Mouse (Mus musculus) spleen, postnatal 0 days (tissue): ENCODE measurements around the gene Vmn1r149. TPM values are rescaled to one million over a fixed set of nuclear protein-coding genes. Genes with fewer than 3 reads are reported as not detected.

Experiments
- polyA plus RNA-seq: library from polyadenylated mRNA; unstranded; fragments of >200 nt; fragmentation: Nextera tagmentation; extraction: Ambion mirVana; gene quantifications from 2 replicates; pipeline ENCODE4 v1.2.1, GENCODE M21; 2015

Vmn1r149 gene
- polyA plus RNA-seq: not detected in 2 replicates

DNA sequence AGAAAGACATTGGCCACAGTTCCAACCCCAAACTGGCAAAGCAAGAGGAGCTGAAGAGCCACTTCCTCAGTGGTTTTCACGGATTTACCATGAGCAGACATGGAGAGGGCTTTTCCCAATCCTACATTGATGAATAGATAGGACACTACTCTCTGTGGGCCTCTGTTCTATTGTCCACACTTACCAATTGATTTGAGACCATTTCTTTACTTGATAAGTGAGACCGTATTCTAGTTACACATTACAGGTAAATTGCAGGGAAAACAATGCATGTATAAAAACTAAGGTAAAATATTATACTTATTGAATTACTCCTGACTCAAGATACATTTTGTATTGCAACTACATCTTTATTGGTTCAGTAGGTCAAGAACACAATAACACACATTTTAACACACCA is at the start of gene Vmn1r149:
Vmn1r149 (minus strand) TSS at position 101 of the 400 bp plus-strand sequence.

DNA sequence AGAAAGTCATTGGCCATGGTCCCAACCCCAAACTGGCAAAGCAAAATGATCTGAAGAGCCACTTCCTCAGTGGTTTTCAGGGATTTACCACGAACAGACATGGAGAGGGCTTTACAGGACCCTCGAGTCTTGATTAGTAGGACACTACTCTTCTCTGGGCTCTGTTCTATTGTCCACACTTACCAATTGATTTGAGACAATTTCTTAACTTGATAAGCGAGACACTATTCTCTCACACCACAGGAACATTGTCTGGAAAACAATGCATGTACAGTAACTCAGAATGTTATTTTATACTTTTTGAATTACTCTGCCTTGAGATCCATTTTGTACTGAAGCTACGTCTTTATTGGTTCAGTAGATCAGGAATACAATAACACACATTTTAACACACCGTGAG is 25.9 kb upstream of the Vmn1r149 start, which contains the start of gene Gm10665:
Gm10665 (minus strand) TSS at position 101 of the 400 bp plus-strand sequence.

DNA sequence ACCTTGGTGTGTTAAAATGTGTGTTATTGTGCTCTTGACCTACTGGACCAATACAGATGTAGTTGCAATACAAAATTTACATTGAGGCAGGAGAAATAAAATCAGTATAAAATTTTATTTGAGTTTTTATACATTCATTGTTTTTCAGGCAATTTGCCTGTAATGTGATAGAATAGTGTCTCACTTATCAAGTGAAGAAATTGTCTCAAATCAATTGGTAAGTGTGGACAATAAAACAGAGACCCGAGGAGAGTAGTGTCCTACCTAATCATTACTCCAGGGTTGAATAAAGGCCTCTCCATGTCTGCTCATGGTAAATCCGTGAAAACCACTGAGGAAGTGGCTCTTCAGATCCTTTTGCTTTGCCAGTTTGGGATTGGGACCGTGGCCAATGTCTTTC is 24.7 kb downstream of the Vmn1r149 start, which contains the start of gene Vmn1r148:
Vmn1r148 (plus strand) TSS at position 301 of the 400 bp plus-strand sequence.

Other genes with a start within 250 kb of the Vmn1r149 start
- not detected in 2 replicates for gene Vmn1r143, start 248.9 kb downstream of the Vmn1r149 start, polyA plus RNA-seq
- not detected in 2 replicates for gene Gm8653, start 237.0 kb downstream of the Vmn1r149 start, polyA plus RNA-seq
- not detected in 2 replicates for gene Gm8453, start 208.7 kb downstream of the Vmn1r149 start, polyA plus RNA-seq
- gene Gm4187, start 108.5 kb downstream of the Vmn1r149 start, polyA plus RNA-seq: not detected in 2 replicates
- gene Gm8660, start 67.2 kb downstream of the Vmn1r149 start, polyA plus RNA-seq: not detected in 2 replicates
- not detected in 2 replicates for gene Vmn1r148, start 24.6 kb downstream of the Vmn1r149 start, polyA plus RNA-seq
- gene Gm10665, start 25.8 kb upstream of the Vmn1r149 start, polyA plus RNA-seq: not detected in 2 replicates
- gene Vmn1r151, start 61.4 kb upstream of the Vmn1r149 start, polyA plus RNA-seq: not detected in 2 replicates
- not detected in 2 replicates for gene Vmn1r152, start 84.7 kb upstream of the Vmn1r149 start, polyA plus RNA-seq
- gene Gm8677, start 96.7 kb upstream of the Vmn1r149 start, polyA plus RNA-seq: not detected in 2 replicates
- gene Gm4201, start 127.1 kb upstream of the Vmn1r149 start, polyA plus RNA-seq: not detected in 2 replicates
- not detected in 2 replicates for gene Gm4565, start 149.9 kb upstream of the Vmn1r149 start, polyA plus RNA-seq
- gene Vmn1r155, start 219.8 kb upstream of the Vmn1r149 start, polyA plus RNA-seq: not detected in 2 replicates